Mouse (Mus musculus): Measurements from ENCODE around the gene Rps18.

DNA sequence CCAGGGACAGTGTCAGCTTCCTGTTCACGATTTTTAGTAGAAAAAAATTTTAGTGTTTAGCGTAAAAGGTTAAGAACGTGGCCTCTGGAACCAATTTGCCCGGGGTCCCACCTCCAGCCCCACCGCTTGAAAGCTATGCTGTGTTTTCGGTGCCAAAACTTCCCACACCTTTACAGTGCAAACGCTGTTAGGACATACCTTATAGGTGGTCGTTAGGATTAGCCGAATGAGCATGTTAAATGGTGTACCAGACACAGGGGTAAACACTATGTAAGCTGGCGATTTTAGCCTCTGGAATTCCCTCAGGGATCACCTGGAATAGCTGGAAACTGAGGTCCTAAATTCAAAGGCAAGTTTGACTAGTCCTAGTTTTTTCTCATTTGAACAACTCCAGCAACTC is 535 bp upstream of the Rps18 start:
- TF ChIP-seq POLR2A (IDR thresholded peaks at IDR 0.05; ENCODE audit: insufficient read depth, low read depth, low read length): no peak
- TF ChIP-seq EP300 (IDR thresholded peaks at IDR 0.05; ENCODE audit: insufficient read depth, low read depth, low read length): no peak
